Mouse (Mus musculus): Measurements from ENCODE around the gene Pfdn2.

GRCm38 (mm10) chr1:171298226-171298625, 47.2 kb upstream of the Pfdn2 start:
- TF ChIP-seq CTCF (IDR thresholded peaks at IDR 0.05 in 2 of 3, conservative IDR thresholded peaks at IDR 0.05 in 1 of 3; ENCODE audit: control insufficient read depth in 1 of 3, insufficient read depth in 1 of 3, low read depth in 2 of 3, low read length in 3 of 3, poor library complexity in 1 of 3, severe bottlenecking in 1 of 3) (no peak), UBTF (IDR thresholded peaks at IDR 0.05; ENCODE audit: borderline replicate concordance, insufficient read depth, low read depth, low read length) (no peak), MAX (IDR thresholded peaks at IDR 0.05; ENCODE audit: low read length) (no peak), E2F4 (IDR thresholded peaks at IDR 0.05; ENCODE audit: borderline replicate concordance, low read depth, low read length) (no peak), POLR2AphosphoS2 (IDR thresholded peaks at IDR 0.05; ENCODE audit: low read length) (no peak), ZC3H11A (IDR thresholded peaks at IDR 0.05; ENCODE audit: low read depth, low read length) (no peak), CHD2 (IDR thresholded peaks at IDR 0.05; ENCODE audit: low read length) (no peak), MEF2A (IDR thresholded peaks at IDR 0.05; ENCODE audit: extremely low read depth, insufficient replicate concordance, low read depth, low read length, poor library complexity, severe bottlenecking) (no peak), POLR2A (IDR thresholded peaks at IDR 0.05; ENCODE audit: control insufficient read depth in 1 of 2, insufficient read depth in 1 of 2, low read depth in 1 of 2, low read length in 2 of 2, poor library complexity in 1 of 2) (no peak), ZKSCAN1 (IDR thresholded peaks at IDR 0.05; ENCODE audit: low read depth, low read length) (no peak), EP300 (IDR thresholded peaks at IDR 0.05; ENCODE audit: low read depth in 1 of 2, low read length in 2 of 2) (no peak), MYC (IDR thresholded peaks at IDR 0.05; ENCODE audit: low read depth, low read length) (no peak), ETS1 (IDR thresholded peaks at IDR 0.05; ENCODE audit: low read depth, low read length) (no peak), MXI1 (IDR thresholded peaks at IDR 0.05; ENCODE audit: low read depth, low read length) (no peak)
